ENCODE assay signal across 9 mouse cellular contexts in the genomic region with DNA sequence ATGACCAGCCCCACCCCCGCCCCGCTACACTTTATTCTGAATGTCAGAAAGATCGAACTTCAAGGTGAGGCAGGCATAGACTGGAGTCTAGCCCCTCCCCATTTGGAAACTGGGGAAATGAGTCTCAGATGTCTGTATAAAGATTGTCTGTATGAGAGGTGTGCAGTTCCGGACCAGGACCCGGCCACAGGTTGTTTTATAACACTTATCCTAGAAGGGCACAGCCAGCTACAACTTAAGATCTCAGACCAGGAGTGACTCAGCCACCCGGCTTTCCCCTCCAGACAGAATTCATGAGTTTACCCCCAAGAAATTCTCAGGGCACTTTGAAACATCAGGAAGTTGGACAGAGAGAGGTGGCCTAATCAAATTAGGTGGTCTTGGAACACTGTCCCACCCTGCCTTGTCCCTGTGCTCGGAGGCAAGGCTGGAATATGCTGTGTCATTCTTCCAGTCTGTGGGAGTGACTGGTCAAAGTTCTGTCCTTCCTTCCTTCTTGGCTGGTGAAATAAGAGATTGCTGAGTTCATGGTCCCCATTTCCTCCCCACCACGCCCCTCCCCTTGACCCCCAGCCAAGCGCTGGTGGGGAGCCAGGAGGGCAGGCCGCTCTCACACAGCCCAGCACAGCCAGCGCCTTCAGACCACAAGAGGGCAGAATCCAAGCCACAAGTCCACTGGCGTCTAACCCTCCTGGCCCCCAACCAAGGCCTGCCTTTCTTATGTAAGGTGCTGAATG. TPM values are rescaled to one million over a fixed set of nuclear protein-coding genes. Genes with fewer than 3 reads are reported as not detected.
DNase-seq lines count a peak whose midpoint lies in the region; ATAC-seq and TF ChIP-seq lines count a peak whose summit lies in the region.
"Had no signal": no experiment of that assay in that cellular context is flagged by ENCODE, and none has a peak within 500 bp of the region (broad histone marks: within the 10 kb centered on the region; RNA-seq: fewer than 3 reads in every experiment).

No protein-coding gene starts in this region.

- H3K4me1 ChIP-seq in midbrain, postnatal 0 days (ENCODE audit: insufficient read depth, low read length) = no peaks in the 10 kb centered on the region
- H3K4me1 ChIP-seq in midbrain, embryonic 11.5 days (ENCODE audit: control insufficient read depth, insufficient read depth, low read length) = no peaks in the 10 kb centered on the region
- H3K4me1 ChIP-seq in kidney, postnatal 0 days (replicated peaks; ENCODE audit: insufficient read depth, low read length) = peaks cover 4% of the 10 kb centered on the region; the same call in 1 of the 2 replicates
- peaks cover 25% of the 10 kb centered on the region for H3K4me1 ChIP-seq in thymus, adult 2 months (replicated peaks; ENCODE audit: control insufficient read depth, insufficient read depth, low read length)

- H3K27ac ChIP-seq in midbrain, postnatal 0 days (ENCODE audit: low read depth, low read length) = no peak overlapping the region
- no peak overlapping the region for H3K27ac ChIP-seq in midbrain, embryonic 11.5 days (ENCODE audit: low read depth, low read length)
- H3K27ac ChIP-seq in kidney, postnatal 0 days = peak overlapping the region; percentile 77
- H3K27ac ChIP-seq in thymus, adult 2 months (ENCODE audit: control insufficient read depth, insufficient read depth, low read length) = no peak overlapping the region
- H3K27ac ChIP-seq: embryonic facial prominence, embryonic 12.5 days had no signal

- peak; percentile 72 for TF ChIP-seq CTCF in midbrain, postnatal 0 days (IDR thresholded peaks at IDR 0.05)
- peak; percentile 81 for TF ChIP-seq CTCF in kidney, postnatal 0 days (IDR thresholded peaks at IDR 0.05; ENCODE audit: low read depth)
- 0 out of 2 replicates have a peak, but pooled peaks have one; percentile 28 for TF ChIP-seq CTCF in thymus, adult 2 months (IDR thresholded peaks at IDR 0.05; ENCODE audit: borderline replicate concordance, control insufficient read depth, extremely low read depth, insufficient read depth, low read length, poor library complexity)

- peaks cover 10% of the 10 kb centered on the region for H3K36me3 ChIP-seq in midbrain, postnatal 0 days (ENCODE audit: insufficient read depth, low read length)
- no peaks in the 10 kb centered on the region for H3K36me3 ChIP-seq in midbrain, embryonic 11.5 days (ENCODE audit: control insufficient read depth, insufficient read depth, low read length)
- peaks cover 5% of the 10 kb centered on the region; the same call in 1 of the 2 replicates for H3K36me3 ChIP-seq in kidney, postnatal 0 days (ENCODE audit: insufficient read depth, low read length)
- no peaks in the 10 kb centered on the region for H3K36me3 ChIP-seq in thymus, adult 2 months (ENCODE audit: control insufficient read depth, insufficient read depth, low read length)

- no peak overlapping the region for H3K9ac ChIP-seq in midbrain, postnatal 0 days (replicated peaks; ENCODE audit: low read length, poor library complexity, severe bottlenecking)
- no peak overlapping the region for H3K9ac ChIP-seq in midbrain, embryonic 11.5 days (ENCODE audit: low read length)
- H3K9ac ChIP-seq in kidney, postnatal 0 days (ENCODE audit: low read depth, low read length) = no peak overlapping the region
- H3K9ac ChIP-seq: embryonic facial prominence, embryonic 12.5 days had no signal

- 56% methylated on average over 12 of the region's 12 CpGs for WGBS in midbrain, postnatal 0 days
- 59% methylated on average over 12 of the region's 12 CpGs for WGBS in midbrain, embryonic 11.5 days
- WGBS in kidney, postnatal 0 days = 44% methylated on average over 12 of the region's 12 CpGs
- WGBS in thymus, adult 2 months = 44% methylated on average over 12 of the region's 12 CpGs

- H3K27me3 ChIP-seq in midbrain, postnatal 0 days (ENCODE audit: insufficient read depth, low read length) = no peaks in the 10 kb centered on the region
- no peaks in the 10 kb centered on the region for H3K27me3 ChIP-seq in midbrain, embryonic 11.5 days (ENCODE audit: control insufficient read depth, insufficient read depth, low read length)
- no peaks in the 10 kb centered on the region for H3K27me3 ChIP-seq in kidney, postnatal 0 days (ENCODE audit: insufficient read depth, low read length)
- H3K27me3 ChIP-seq in thymus, adult 2 months (ENCODE audit: control insufficient read depth, insufficient read depth, low read length) = no peaks in the 10 kb centered on the region
- H3K27me3 ChIP-seq: embryonic facial prominence, embryonic 12.5 days had no signal

- no peak for TF ChIP-seq POLR2A in thymus, adult 2 months (IDR thresholded peaks at IDR 0.05; ENCODE audit: control insufficient read depth, extremely low read depth, insufficient read depth, low read length, poor library complexity)

- no peak overlapping the region for H3K4me3 ChIP-seq in midbrain, postnatal 0 days (ENCODE audit: low read depth, low read length)
- H3K4me3 ChIP-seq in midbrain, embryonic 11.5 days (ENCODE audit: low read depth, low read length) = no peak overlapping the region
- H3K4me3 ChIP-seq in kidney, postnatal 0 days (replicated peaks; ENCODE audit: low read depth, low read length) = no peak overlapping the region
- H3K4me3 ChIP-seq in thymus, adult 2 months (ENCODE audit: control insufficient read depth, insufficient read depth, low read length) = no peak overlapping the region
- H3K4me3 ChIP-seq: embryonic facial prominence, embryonic 12.5 days had no signal

- H3K9me3 ChIP-seq in midbrain, postnatal 0 days (ENCODE audit: low read length) = no peaks in the 10 kb centered on the region
- no peaks in the 10 kb centered on the region for H3K9me3 ChIP-seq in midbrain, embryonic 11.5 days (ENCODE audit: control insufficient read depth, low read length)
- no peaks in the 10 kb centered on the region for H3K9me3 ChIP-seq in kidney, postnatal 0 days (replicated peaks; ENCODE audit: low read length)
- H3K9me3 ChIP-seq: embryonic facial prominence, embryonic 12.5 days had no signal

- peak; percentile 79 for DNase-seq in midbrain, postnatal 0 days (ENCODE audit: low spot score)
- DNase-seq in midbrain, embryonic 11.5 days (ENCODE audit: low spot score, missing footprints) = no peak
- DNase-seq in cerebellum, postnatal 36 days = peak; percentile 49 to 66
- DNase-seq in heart, adult 18-20 months = peak; percentile 98
- DNase-seq in kidney, postnatal 0 days (ENCODE audit: low spot score) = peak; percentile 90
- DNase-seq in liver = peak; percentile 73
- DNase-seq in thymus, adult 2 months = peak; percentile 21

- no peak overlapping the region for H3K4me2 ChIP-seq in midbrain, postnatal 0 days (ENCODE audit: low read depth, low read length, poor library complexity, severe bottlenecking)
- H3K4me2 ChIP-seq in midbrain, embryonic 11.5 days = no peak overlapping the region
- H3K4me2 ChIP-seq in kidney, postnatal 0 days (ENCODE audit: low read length) = no peak overlapping the region
- H3K4me2 ChIP-seq: embryonic facial prominence, embryonic 12.5 days had no signal

- ATAC-seq in midbrain, postnatal 0 days (ENCODE audit: low FRiP score) = no peak
- ATAC-seq in midbrain, embryonic 11.5 days (ENCODE audit: low FRiP score) = no peak
- ATAC-seq in kidney, postnatal 0 days (replicated peaks; ENCODE audit: low FRiP score, low read depth) = peak; percentile 91
- ATAC-seq in neutrophil, adult 5-6 weeks (ENCODE audit: extremely low read depth, insufficient number of reproducible peaks, low FRiP score, poor library complexity, severe bottlenecking) = peak; percentile 69

RNA-seq across cellular contexts. Expression of a gene that starts 9.7 kb away (rescaled TPM):
- total RNA-seq in midbrain, postnatal 0 days (2014; rRNA removed) = 104 TPM in 2 replicates
- 139 and 147 TPM in 2 replicates for polyA plus RNA-seq in midbrain, postnatal 0 days (2015; fragmentation: Nextera tagmentation; extraction: Ambion mirVana)
- 53.3 and 54.9 TPM in 2 replicates for polyA plus RNA-seq in midbrain, embryonic 11.5 days (2014; fragmentation: Nextera tagmentation; extraction: Ambion mirVana)
- total RNA-seq in heart, adult 18-20 months (2021) = 100 to 1,000 TPM; 347 to 417 TPM
- 203 and 226 TPM in 2 replicates for polyA plus RNA-seq in kidney, postnatal 0 days (2015; fragmentation: Nextera tagmentation; extraction: Ambion mirVana)
- total RNA-seq in neutrophil, adult 5-6 weeks (2017) = 253 and 275 TPM in 2 replicates
- polyA plus RNA-seq in thymus, adult 2 months (2012; rRNA removed) = 203 and 217 TPM in 2 replicates

RNA-seq across cellular contexts. Expression of a gene that starts 34.8 kb away (rescaled TPM):
- total RNA-seq in midbrain, postnatal 0 days (2014; rRNA removed) = 2.0 and 2.1 TPM in 2 replicates
- 1.8 and 2.1 TPM in 2 replicates for polyA plus RNA-seq in midbrain, postnatal 0 days (2015; fragmentation: Nextera tagmentation; extraction: Ambion mirVana)
- 1.5 TPM in 2 replicates for polyA plus RNA-seq in midbrain, embryonic 11.5 days (2014; fragmentation: Nextera tagmentation; extraction: Ambion mirVana)
- 10 to 100 TPM; 89.0 to 93.2 TPM for total RNA-seq in heart, adult 18-20 months (2021)
- 3.8 and 5.0 TPM in 2 replicates for polyA plus RNA-seq in kidney, postnatal 0 days (2015; fragmentation: Nextera tagmentation; extraction: Ambion mirVana)
- total RNA-seq in neutrophil, adult 5-6 weeks (2017) = 7.3 and 8.2 TPM in 2 replicates
- 3.9 and 8.8 TPM in 2 replicates for polyA plus RNA-seq in thymus, adult 2 months (2012; rRNA removed)

RNA-seq across cellular contexts. Expression of a gene that starts 38.2 kb away (rescaled TPM):
- 72.7 and 78.0 TPM in 2 replicates for total RNA-seq in midbrain, postnatal 0 days (2014; rRNA removed)
- polyA plus RNA-seq in midbrain, postnatal 0 days (2015; fragmentation: Nextera tagmentation; extraction: Ambion mirVana) = 45.3 and 45.8 TPM in 2 replicates
- 52.1 and 53.5 TPM in 2 replicates for polyA plus RNA-seq in midbrain, embryonic 11.5 days (2014; fragmentation: Nextera tagmentation; extraction: Ambion mirVana)
- total RNA-seq in heart, adult 18-20 months (2021) = 10 to 100 TPM; 81.6 to 84.8 TPM
- 35.5 and 40.2 TPM in 2 replicates for polyA plus RNA-seq in kidney, postnatal 0 days (2015; fragmentation: Nextera tagmentation; extraction: Ambion mirVana)
- 149 and 179 TPM in 2 replicates for total RNA-seq in neutrophil, adult 5-6 weeks (2017)
- 38.7 and 49.3 TPM in 2 replicates for polyA plus RNA-seq in thymus, adult 2 months (2012; rRNA removed)

RNA-seq across cellular contexts. Expression of a gene that starts 38.7 kb away (rescaled TPM):
- total RNA-seq in midbrain, postnatal 0 days (2014; rRNA removed) = 17.0 and 21.0 TPM in 2 replicates
- polyA plus RNA-seq in midbrain, postnatal 0 days (2015; fragmentation: Nextera tagmentation; extraction: Ambion mirVana) = 1.8 and 2.4 TPM in 2 replicates
- 2.2 and 3.0 TPM in 2 replicates for polyA plus RNA-seq in midbrain, embryonic 11.5 days (2014; fragmentation: Nextera tagmentation; extraction: Ambion mirVana)
- 1 to 10 TPM; 1.3 to 2.0 TPM for total RNA-seq in heart, adult 18-20 months (2021)
- 0.72 and 1.0 TPM in 2 replicates for polyA plus RNA-seq in kidney, postnatal 0 days (2015; fragmentation: Nextera tagmentation; extraction: Ambion mirVana)
- 13.8 and 14.0 TPM in 2 replicates for total RNA-seq in neutrophil, adult 5-6 weeks (2017)
- 4.0 and 6.8 TPM in 2 replicates for polyA plus RNA-seq in thymus, adult 2 months (2012; rRNA removed)

RNA-seq across cellular contexts. Expression of a gene that starts 38.7 kb away (rescaled TPM):
- total RNA-seq in midbrain, postnatal 0 days (2014; rRNA removed) = 0.71 TPM in 1 of 2 replicates, not detected in the other
- polyA plus RNA-seq in midbrain, postnatal 0 days (2015; fragmentation: Nextera tagmentation; extraction: Ambion mirVana) = not detected in 2 replicates
- not detected in 2 replicates for polyA plus RNA-seq in midbrain, embryonic 11.5 days (2014; fragmentation: Nextera tagmentation; extraction: Ambion mirVana)
- not detected for total RNA-seq in heart, adult 18-20 months (2021)
- polyA plus RNA-seq in kidney, postnatal 0 days (2015; fragmentation: Nextera tagmentation; extraction: Ambion mirVana) = 0.32 TPM in 1 of 2 replicates, not detected in the other
- not detected in 2 replicates for total RNA-seq in neutrophil, adult 5-6 weeks (2017)
- not detected in 2 replicates for polyA plus RNA-seq in thymus, adult 2 months (2012; rRNA removed)

Comparison
In these comparisons a context has a peak if more than half of its experiments do, and no peak if none do; other contexts are left out.
1. ATAC-seq: peak in kidney, postnatal 0 days (single experiment) and neutrophil, adult 5-6 weeks (single experiment); none in midbrain, postnatal 0 days (single experiment) and midbrain, embryonic 11.5 days (single experiment).
2. CTCF ChIP-seq: peak in every context shown above with its lines; median percentile 81 in kidney, postnatal 0 days; 72 in midbrain, postnatal 0 days; 28 in thymus, adult 2 months.